Mouse (Mus musculus): Measurements from ENCODE around the gene Tgfb1i1. TPM values are rescaled to one million over a fixed set of nuclear protein-coding genes. Genes with fewer than 3 reads are reported as not detected.
A peak's percentile ranks its signal among the peaks of the same experiment; 100 is the strongest.

The Tgfb1i1 gene
- polyA plus RNA-seq, 1 experiment from 2014 or later, result 50.9 TPM

DNA sequence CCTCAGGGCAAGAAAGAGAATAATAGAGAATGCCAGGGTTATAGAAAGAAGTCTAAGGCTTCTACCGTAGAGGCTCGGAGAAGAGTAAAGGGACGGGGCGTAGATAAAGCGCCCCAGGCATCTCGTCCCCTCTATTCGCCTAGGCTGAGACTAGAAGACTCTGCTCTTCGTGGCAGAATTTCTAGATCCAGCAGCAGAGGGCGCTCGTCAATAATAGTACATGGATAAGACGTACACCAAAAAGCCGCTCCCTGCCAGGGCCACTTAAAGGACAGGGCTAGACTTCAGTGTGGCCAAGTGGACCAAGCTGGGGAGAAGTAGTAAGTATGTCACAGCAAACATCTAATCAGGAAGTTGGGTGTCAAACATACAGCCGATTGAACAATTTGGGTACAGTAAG, 831 bp downstream of the Tgfb1i1 start:
- Histone ChIP-seq H3K27me3 (peaks cover 8% of the 10 kb centered on the region; the same call in 1 of the 2 replicates), H3K4me1 (peaks cover 21% of the 10 kb centered on the region), H3K9me3 (replicated peaks) (no peaks in the 10 kb centered on the region), H3K4me3 (peak overlapping the region; percentile 35), H3K36me3 (peaks cover 24% of the 10 kb centered on the region), H3K27ac (peak overlapping the region; percentile 67), H3K9ac (peak overlapping the region; percentile 58), H3K4me2 (replicated peaks) (peak overlapping the region; percentile 59)
- 3% methylated on average over 13 of the region's 13 CpGs for WGBS
- peak; percentile 74 for ATAC-seq (ENCODE audit: low FRiP score)

DNA sequence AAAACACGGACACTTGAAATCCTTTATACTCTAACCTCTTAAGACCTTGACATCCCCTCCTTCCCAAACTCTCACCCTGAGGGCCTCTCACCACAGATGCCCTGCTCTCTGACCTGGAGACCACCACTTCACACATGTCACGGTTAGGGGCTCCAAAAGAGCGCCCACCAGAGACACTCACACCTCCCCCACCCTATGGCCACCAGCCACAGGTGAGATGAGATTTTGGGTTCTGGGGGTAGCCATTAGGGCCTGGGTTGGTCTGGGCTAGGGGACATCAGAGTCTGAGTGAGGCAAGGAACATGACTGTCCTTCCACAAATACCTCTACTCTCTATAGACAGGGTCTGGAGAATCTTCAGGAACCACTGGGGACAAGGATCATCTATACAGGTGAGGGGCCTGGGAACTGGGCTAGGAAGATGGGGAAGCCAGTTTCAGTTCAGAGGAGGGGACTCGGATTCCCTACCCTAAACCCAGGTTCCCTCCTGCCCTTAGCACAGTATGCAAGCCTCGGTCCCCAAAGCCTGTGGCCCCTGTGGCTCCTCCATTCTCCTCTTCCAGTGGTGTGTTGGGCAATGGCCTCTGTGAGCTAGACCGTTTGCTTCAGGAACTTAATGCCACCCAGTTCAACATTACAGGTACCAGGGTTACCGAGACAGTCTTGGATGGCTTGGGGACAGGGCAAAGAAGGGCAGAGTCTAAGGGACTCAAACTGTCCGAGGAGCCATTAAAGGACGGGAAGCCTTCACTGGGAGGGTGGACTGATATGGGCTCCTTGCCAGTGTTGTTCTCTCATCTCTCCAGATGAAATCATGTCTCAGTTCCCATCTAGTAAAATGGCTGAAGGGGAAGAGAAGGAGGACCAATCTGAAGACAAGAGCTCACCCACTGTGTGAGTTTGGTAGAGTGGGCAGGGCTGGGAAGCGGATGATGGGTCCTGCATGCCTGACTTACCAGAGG, 1.8 kb downstream of the Tgfb1i1 start:
- ATAC-seq (ENCODE audit: low FRiP score), result no peak
- WGBS, result 87% methylated on average over 10 of the region's 10 CpGs
- Histone ChIP-seq H3K4me2 (replicated peaks) (peak overlapping the region; percentile 59; the same call in 1 of the 2 replicates), H3K4me1 (peaks cover 26% of the 10 kb centered on the region), H3K27ac (no peak overlapping the region), H3K9ac (no peak overlapping the region), H3K9me3 (replicated peaks) (no peaks in the 10 kb centered on the region), H3K27me3 (peaks cover 11% of the 10 kb centered on the region; the same call in 1 of the 2 replicates), H3K4me3 (no peak overlapping the region), H3K36me3 (peaks cover 15% of the 10 kb centered on the region)

- ATAC-seq (ENCODE audit: low FRiP score), result no peak
- Histone ChIP-seq H3K4me3 (no peak overlapping the region), H3K4me1 (peaks cover 22% of the 10 kb centered on the region), H3K9ac (no peak overlapping the region), H3K27ac (no peak overlapping the region), H3K36me3 (peaks cover 4% of the 10 kb centered on the region; the same call in 1 of the 2 replicates), H3K27me3 (peaks cover 14% of the 10 kb centered on the region; the same call in 1 of the 2 replicates), H3K9me3 (replicated peaks) (no peaks in the 10 kb centered on the region), H3K4me2 (replicated peaks) (no peak overlapping the region)
- WGBS, result 84% methylated on average over 5 of the region's 5 CpGs
These were observed 3.4 kb downstream of the Tgfb1i1 start for GRCm38 (mm10) chr7:128249998-128250397.

DNA sequence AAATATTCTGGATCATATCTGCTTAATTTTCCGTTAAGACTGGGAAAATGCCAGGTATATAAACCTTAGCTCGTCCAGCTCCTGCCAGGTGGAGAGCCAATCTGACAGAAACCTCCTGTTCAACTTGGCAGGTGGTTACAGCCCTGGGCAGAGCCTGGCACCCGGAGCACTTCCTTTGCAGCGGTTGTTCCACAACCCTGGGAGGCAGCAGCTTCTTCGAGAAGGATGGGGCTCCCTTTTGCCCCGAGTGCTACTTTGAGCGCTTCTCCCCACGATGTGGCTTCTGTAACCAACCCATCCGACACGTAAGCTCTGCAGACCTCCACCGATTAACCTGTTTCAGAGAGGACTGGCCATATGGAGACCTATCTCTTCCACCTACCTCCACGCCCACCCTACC, 5.3 kb downstream of the Tgfb1i1 start:
- Histone ChIP-seq H3K27ac (no peak overlapping the region), H3K36me3 (0 out of 2 replicates have a peak, but pooled peaks cover 2% of the 10 kb centered on the region), H3K9me3 (replicated peaks) (no peaks in the 10 kb centered on the region), H3K9ac (no peak overlapping the region), H3K4me2 (replicated peaks) (peak overlapping the region; percentile 49), H3K4me1 (peaks cover 14% of the 10 kb centered on the region), H3K4me3 (no peak overlapping the region), H3K27me3 (peaks cover 14% of the 10 kb centered on the region; the same call in 1 of the 2 replicates)
- whole genome bisulfite sequencing, result 59% methylated on average over 12 of the region's 12 CpGs
- ATAC-seq (ENCODE audit: low FRiP score), result no peak

DNA sequence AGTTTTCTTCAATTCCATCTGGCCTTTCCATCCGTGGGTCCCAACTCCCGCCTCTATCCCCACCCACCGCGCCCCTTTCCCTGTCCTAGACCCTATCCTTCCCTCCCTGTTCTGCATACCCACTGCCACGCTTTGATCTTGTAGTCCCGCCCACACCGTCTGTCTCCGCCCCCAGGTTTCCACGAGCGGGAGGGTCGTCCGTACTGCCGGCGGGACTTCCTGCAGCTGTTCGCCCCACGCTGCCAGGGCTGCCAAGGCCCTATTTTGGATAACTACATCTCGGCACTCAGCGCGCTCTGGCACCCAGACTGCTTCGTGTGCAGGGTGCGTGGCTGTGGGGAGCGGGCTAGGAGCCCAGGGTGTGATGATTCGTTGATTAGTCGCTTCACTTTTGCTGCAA, 6.0 kb downstream of the Tgfb1i1 start:
- 13% methylated on average over 24 of the region's 24 CpGs for WGBS
- peak overlapping the region; percentile 48; the same call in 1 of the 2 replicates for H3K9ac ChIP-seq
- H3K4me2 ChIP-seq (replicated peaks), result peak overlapping the region; percentile 49
- H3K27me3 ChIP-seq, result peaks cover 14% of the 10 kb centered on the region; the same call in 1 of the 2 replicates
- H3K4me3 ChIP-seq, result peak overlapping the region; percentile 18
- no peak for ATAC-seq (ENCODE audit: low FRiP score)
- no peaks in the 10 kb centered on the region for H3K9me3 ChIP-seq (replicated peaks)
- H3K4me1 ChIP-seq, result peaks cover 13% of the 10 kb centered on the region
- 0 out of 2 replicates have a peak, but pooled peaks cover 2% of the 10 kb centered on the region for H3K36me3 ChIP-seq
- H3K27ac ChIP-seq, result no peak overlapping the region

- Histone ChIP-seq H3K36me3 (0 out of 2 replicates have a peak, but pooled peaks cover 1% of the 10 kb centered on the region), H3K4me1 (peaks cover 12% of the 10 kb centered on the region), H3K4me3 (no peak overlapping the region), H3K9ac (no peak overlapping the region), H3K27ac (no peak overlapping the region), H3K9me3 (replicated peaks) (no peaks in the 10 kb centered on the region), H3K27me3 (peaks cover 10% of the 10 kb centered on the region; the same call in 1 of the 2 replicates), H3K4me2 (replicated peaks) (no peak overlapping the region)
- 63% methylated on average over 2 of the region's 2 CpGs for WGBS
- ATAC-seq (ENCODE audit: low FRiP score), result no peak
These were observed 8.4 kb downstream of the Tgfb1i1 start for GRCm38 (mm10) chr7:128254978-128255377.

DNA sequence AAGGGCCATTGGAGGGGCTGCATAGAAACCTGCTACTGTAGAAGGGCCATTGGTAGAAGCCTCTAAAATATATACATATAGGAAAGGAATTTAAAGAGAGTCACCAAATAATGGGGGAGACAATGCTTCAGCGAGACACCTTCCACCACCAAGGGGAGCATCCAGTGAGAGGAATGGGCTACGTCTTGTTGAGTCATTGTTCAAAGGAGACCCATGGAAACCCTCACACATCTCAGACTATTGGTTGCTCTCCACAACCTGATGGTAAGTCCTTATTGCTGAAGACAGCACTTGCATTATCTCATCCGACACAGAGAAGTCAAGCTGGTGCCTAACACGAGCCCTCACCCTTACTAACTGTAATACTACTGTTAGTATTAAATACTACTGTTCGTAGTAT, 9.1 kb downstream of the Tgfb1i1 start:
- Histone ChIP-seq H3K27me3 (peaks cover 10% of the 10 kb centered on the region; the same call in 1 of the 2 replicates), H3K9me3 (replicated peaks) (no peaks in the 10 kb centered on the region), H3K4me1 (peaks cover 12% of the 10 kb centered on the region), H3K36me3 (no peaks in the 10 kb centered on the region), H3K9ac (no peak overlapping the region), H3K4me3 (no peak overlapping the region), H3K4me2 (replicated peaks) (no peak overlapping the region), H3K27ac (no peak overlapping the region)
- ATAC-seq (ENCODE audit: low FRiP score), result no peak
- WGBS, result 92% methylated on average over 5 of the region's 5 CpGs

- Histone ChIP-seq H3K27me3 (peaks cover 9% of the 10 kb centered on the region; the same call in 1 of the 2 replicates), H3K9me3 (replicated peaks) (no peaks in the 10 kb centered on the region), H3K4me1 (peaks cover 11% of the 10 kb centered on the region), H3K36me3 (no peaks in the 10 kb centered on the region), H3K27ac (no peak overlapping the region), H3K4me2 (replicated peaks) (no peak overlapping the region), H3K4me3 (no peak overlapping the region), H3K9ac (no peak overlapping the region)
- 64% methylated on average over 5 of the region's 5 CpGs for WGBS
- ATAC-seq (ENCODE audit: low FRiP score), result no peak
These were observed 10.2 kb downstream of the Tgfb1i1 start for GRCm38 (mm10) chr7:128256783-128257334.

- Histone ChIP-seq H3K4me2 (replicated peaks) (no peak within 1 kb of the TSS), H3K9me3 (replicated peaks) (no peaks in the 10 kb centered on the region), H3K36me3 (0 out of 2 replicates have a peak, but pooled peaks cover 2% of the 10 kb centered on the region), H3K27me3 (no peaks in the 10 kb centered on the region), H3K27ac (no peak within 1 kb of the TSS), H3K9ac (no peak within 1 kb of the TSS), H3K4me3 (no peak within 1 kb of the TSS), H3K4me1 (no peaks in the 10 kb centered on the region)
- 80% methylated on average over 6 of the region's 6 CpGs for WGBS
- no peak for ATAC-seq (ENCODE audit: low FRiP score)
These were observed 18.8 kb downstream of the Tgfb1i1 start, which contains the start of gene Slc5a2 for GRCm38 (mm10) chr7:128265411-128265810. Gene Slc5a2 (plus strand): TSS chr7:128265657.

GRCm38 (mm10) chr7:128266056-128266455, 19.4 kb downstream of the Tgfb1i1 start:
- 0 out of 2 replicates have a peak, but pooled peaks cover 6% of the 10 kb centered on the region for H3K36me3 ChIP-seq
- no peaks in the 10 kb centered on the region for H3K4me1 ChIP-seq
- no peaks in the 10 kb centered on the region for H3K27me3 ChIP-seq
- H3K9ac ChIP-seq, result no peak overlapping the region
- H3K9me3 ChIP-seq (replicated peaks), result no peaks in the 10 kb centered on the region
- H3K4me2 ChIP-seq (replicated peaks), result no peak overlapping the region
- H3K4me3 ChIP-seq, result no peak overlapping the region
- ATAC-seq (ENCODE audit: low FRiP score), result no peak
- WGBS, result 79% methylated on average over 5 of the region's 5 CpGs
- H3K27ac ChIP-seq, result no peak overlapping the region

GRCm38 (mm10) chr7:128267391-128267790, 20.8 kb downstream of the Tgfb1i1 start:
- peaks cover 20% of the 10 kb centered on the region for H3K36me3 ChIP-seq
- no peaks in the 10 kb centered on the region for H3K9me3 ChIP-seq (replicated peaks)
- no peak for ATAC-seq (ENCODE audit: low FRiP score)
- no peaks in the 10 kb centered on the region for H3K27me3 ChIP-seq
- H3K4me3 ChIP-seq, result no peak overlapping the region
- H3K27ac ChIP-seq, result no peak overlapping the region
- H3K9ac ChIP-seq, result no peak overlapping the region
- H3K4me1 ChIP-seq, result no peaks in the 10 kb centered on the region
- no peak overlapping the region for H3K4me2 ChIP-seq (replicated peaks)
- 64% methylated on average over 13 of the region's 13 CpGs for WGBS

DNA sequence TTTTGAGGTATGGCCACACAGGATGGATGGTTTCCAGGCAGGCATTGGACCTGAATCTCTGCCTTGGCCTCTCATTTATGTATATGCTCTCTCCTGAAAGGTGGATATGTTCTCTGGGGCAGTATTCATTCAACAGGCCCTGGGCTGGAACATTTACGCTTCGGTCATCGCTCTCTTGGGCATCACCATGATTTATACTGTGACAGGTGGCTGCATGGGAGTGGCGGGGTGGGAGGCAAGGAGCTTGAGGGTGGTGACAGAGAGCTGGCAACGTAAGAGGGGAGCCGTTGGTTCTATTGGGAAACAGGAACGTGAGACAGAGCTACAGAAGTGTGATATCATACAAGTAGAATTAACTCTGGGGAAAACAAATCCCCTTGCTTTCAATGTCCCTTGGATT, 21.2 kb downstream of the Tgfb1i1 start:
- no peak for ATAC-seq (ENCODE audit: low FRiP score)
- Histone ChIP-seq H3K27ac (no peak overlapping the region), H3K4me2 (replicated peaks) (no peak overlapping the region), H3K36me3 (peaks cover 23% of the 10 kb centered on the region), H3K9ac (no peak overlapping the region), H3K9me3 (replicated peaks) (no peaks in the 10 kb centered on the region), H3K4me3 (no peak overlapping the region), H3K27me3 (no peaks in the 10 kb centered on the region), H3K4me1 (no peaks in the 10 kb centered on the region)
- 80% methylated on average over 7 of the region's 7 CpGs for WGBS
